ENCODE assay signal across 10 mouse cellular contexts in genomic region chr9:75666612-75667011, GRCm38 (mm10). TPM values are rescaled to one million over a fixed set of nuclear protein-coding genes. Genes with fewer than 3 reads are reported as not detected.
DNase-seq lines count a peak whose midpoint lies in the region; ATAC-seq and TF ChIP-seq lines count a peak whose summit lies in the region.
"Had no signal": no experiment of that assay in that cellular context is flagged by ENCODE, and none has a peak within 500 bp of the region (broad histone marks: within the 10 kb centered on the region; RNA-seq: fewer than 3 reads in every experiment).

No protein-coding gene starts in this region.

- 71% methylated on average over 5 of the region's 5 CpGs for WGBS in hindbrain, postnatal 0 days
- 78% methylated on average over 5 of the region's 5 CpGs for WGBS in hindbrain, embryonic 10.5 days

- no peak overlapping the region for H3K9ac ChIP-seq in hindbrain, postnatal 0 days (replicated peaks; ENCODE audit: low read length)
- H3K9ac ChIP-seq: liver, embryonic 14.5 days had no signal

- peaks cover 16% of the 10 kb centered on the region for H3K36me3 ChIP-seq in hindbrain, postnatal 0 days (ENCODE audit: insufficient read depth, low read length)
- H3K36me3 ChIP-seq in hindbrain, embryonic 10.5 days, result peaks cover 48% of the 10 kb centered on the region

- ATAC-seq in hindbrain, postnatal 0 days, result peak; percentile 27; the same call in 1 of the 2 replicates
- ATAC-seq in CD4-positive, CD25-positive, alpha-beta regulatory T cell, adult 4 months, result no peak

- H3K27me3 ChIP-seq in hindbrain, postnatal 0 days (ENCODE audit: insufficient read depth, low read length), result no peaks in the 10 kb centered on the region
- H3K27me3 ChIP-seq in hindbrain, embryonic 10.5 days (ENCODE audit: insufficient read depth, poor library complexity, severe bottlenecking), result no peaks in the 10 kb centered on the region

- H3K4me3 ChIP-seq in hindbrain, postnatal 0 days (ENCODE audit: low read length), result no peak overlapping the region
- no peak overlapping the region for H3K4me3 ChIP-seq in hindbrain, embryonic 10.5 days

- DNase-seq in hindbrain, postnatal 0 days (ENCODE audit: low spot score), result peak; percentile 51
- no peak for DNase-seq in hindbrain, embryonic 10.5 days (ENCODE audit: low spot score)
- peak; percentile 4 for DNase-seq in adrenal gland, adult 8-10 months
- DNase-seq in adrenal gland, postnatal 36 days, result peak; percentile 17 to 28
- DNase-seq in cerebellum, postnatal 36 days, result peak; percentile 69 to 71
- DNase-seq in T-cell, adult 2 months (ENCODE audit: low spot score), result no peak
- DNase-seq: kidney, postnatal 36 days had no signal

- H3K4me1 ChIP-seq in hindbrain, postnatal 0 days (ENCODE audit: insufficient read depth, low read length), result no peaks in the 10 kb centered on the region
- H3K4me1 ChIP-seq in hindbrain, embryonic 10.5 days (replicated peaks), result no peaks in the 10 kb centered on the region

- H3K27ac ChIP-seq in hindbrain, postnatal 0 days, result peak overlapping the region; percentile 26; the same call in 1 of the 2 replicates
- H3K27ac ChIP-seq in hindbrain, embryonic 10.5 days, result no peak overlapping the region
- H3K27ac ChIP-seq: liver, embryonic 14.5 days had no signal

- TF ChIP-seq CTCF in hindbrain, postnatal 0 days (IDR thresholded peaks at IDR 0.05; ENCODE audit: low read depth), result no peak

- no peaks in the 10 kb centered on the region for H3K9me3 ChIP-seq in hindbrain, postnatal 0 days (ENCODE audit: low read length)
- H3K9me3 ChIP-seq in hindbrain, embryonic 10.5 days, result no peaks in the 10 kb centered on the region

- H3K4me2 ChIP-seq in hindbrain, postnatal 0 days (ENCODE audit: low read depth, low read length), result no peak overlapping the region
- H3K4me2 ChIP-seq: midbrain, embryonic 11.5 days had no signal

RNA-seq across cellular contexts. Expression of gene Scg3, which starts 17.2 kb away (rescaled TPM):
- 107 and 112 TPM in 2 replicates for total RNA-seq in hindbrain, postnatal 0 days (2014; rRNA removed)
- 134 and 143 TPM in 2 replicates for polyA plus RNA-seq in hindbrain, postnatal 0 days (2015; fragmentation: Nextera tagmentation; extraction: Ambion mirVana)
- polyA plus RNA-seq in hindbrain, embryonic 10.5 days (2016; fragmentation: Nextera tagmentation; extraction: Ambion mirVana), result 26.2 and 56.0 TPM in 2 replicates
- 10 to 100 TPM; 31.3 to 44.0 (median 31.5) TPM for total RNA-seq in adrenal gland, adult 8-10 months (2022)
- total RNA-seq in adrenal gland, postnatal 36 days (2021), result 10 to 100 TPM; 19.9 to 20.2 TPM
- polyA plus RNA-seq in CD4-positive, CD25-positive, alpha-beta regulatory T cell, adult 4 months (2017; shearing (Covaris generic)), result not detected

RNA-seq across cellular contexts. Expression of gene Lysmd2, which starts 41.1 kb away (rescaled TPM):
- 33.9 and 39.7 TPM in 2 replicates for total RNA-seq in hindbrain, postnatal 0 days (2014; rRNA removed)
- polyA plus RNA-seq in hindbrain, postnatal 0 days (2015; fragmentation: Nextera tagmentation; extraction: Ambion mirVana), result 37.3 and 42.1 TPM in 2 replicates
- 10.3 and 13.2 TPM in 2 replicates for polyA plus RNA-seq in hindbrain, embryonic 10.5 days (2016; fragmentation: Nextera tagmentation; extraction: Ambion mirVana)
- total RNA-seq in adrenal gland, adult 8-10 months (2022), result 10 to 100 TPM; 12.8 to 20.1 (median 17.1) TPM
- 10 to 100 TPM; 14.3 to 16.5 TPM for total RNA-seq in adrenal gland, postnatal 36 days (2021)
- 1 to 10 TPM; 3.9 to 5.6 TPM for polyA plus RNA-seq in CD4-positive, CD25-positive, alpha-beta regulatory T cell, adult 4 months (2017; shearing (Covaris generic))

RNA-seq across cellular contexts. Expression of gene Tmod2, which starts 55.5 kb away (rescaled TPM):
- 125 and 126 TPM in 2 replicates for total RNA-seq in hindbrain, postnatal 0 days (2014; rRNA removed)
- 361 and 363 TPM in 2 replicates for polyA plus RNA-seq in hindbrain, postnatal 0 days (2015; fragmentation: Nextera tagmentation; extraction: Ambion mirVana)
- 36.5 and 48.4 TPM in 2 replicates for polyA plus RNA-seq in hindbrain, embryonic 10.5 days (2016; fragmentation: Nextera tagmentation; extraction: Ambion mirVana)
- 10 to 100 TPM; 11.3 to 23.2 (median 16.8) TPM for total RNA-seq in adrenal gland, adult 8-10 months (2022)
- 10 to 100 TPM in 1 of 2 experiments, 1 to 10 TPM in 1; 9.8 to 11.4 TPM for total RNA-seq in adrenal gland, postnatal 36 days (2021)
- polyA plus RNA-seq in CD4-positive, CD25-positive, alpha-beta regulatory T cell, adult 4 months (2017; shearing (Covaris generic)), result under 1 TPM in 1 of 2 experiments, not detected in 1; 0.29 TPM

Comparison
In these comparisons a context has a peak if more than half of its experiments do, and no peak if none do; other contexts are left out.
1. DNase-seq: peak in hindbrain, postnatal 0 days (single experiment), adrenal gland, adult 8-10 months (single experiment), adrenal gland, postnatal 36 days (2 of 2) and cerebellum, postnatal 36 days (2 of 2); none in hindbrain, embryonic 10.5 days (single experiment) and T-cell, adult 2 months (single experiment).